Mouse (Mus musculus): ENCODE measurements around the gene Hoxa3.

Hoxa3 gene

GRCm38 (mm10) chr6:52180213-52180710 lies 32.9 kb downstream of the Hoxa3 start:
- no peak for DNase-seq

GRCm38 (mm10) chr6:52179690-52180089 lies 33.4 kb downstream of the Hoxa3 start:
- DNase-seq, result no peak

GRCm38 (mm10) chr6:52178918-52179665 lies 34.0 kb downstream of the Hoxa3 start:
- DNase-seq, result no peak

GRCm38 (mm10) chr6:52177806-52178205 lies 35.3 kb downstream of the Hoxa3 start:
- no peak for DNase-seq

- DNase-seq, result no peak
These were observed 35.9 kb downstream of the Hoxa3 start, which contains the start of gene 5730596B20Rik for GRCm38 (mm10) chr6:52177061-52177735. TSS of gene 5730596B20Rik (plus strand) at chr6:52177498.

GRCm38 (mm10) chr6:52176391-52176790 lies 36.7 kb downstream of the Hoxa3 start:
- DNase-seq, result no peak

- no peak for DNase-seq
These were observed 37.3 kb downstream of the Hoxa3 start for GRCm38 (mm10) chr6:52175864-52176263.

- DNase-seq, result no peak
These were observed 38.0 kb downstream of the Hoxa3 start for GRCm38 (mm10) chr6:52174968-52175751.

- DNase-seq, result no peak
These were observed 39.5 kb downstream of the Hoxa3 start for GRCm38 (mm10) chr6:52173648-52174047.

- no peak for DNase-seq
These were observed 40.6 kb downstream of the Hoxa3 start for GRCm38 (mm10) chr6:52172501-52172900.

GRCm38 (mm10) chr6:52171938-52172337 lies 41.2 kb downstream of the Hoxa3 start:
- DNase-seq, result no peak

GRCm38 (mm10) chr6:52171331-52171730 lies 41.8 kb downstream of the Hoxa3 start:
- DNase-seq, result no peak

GRCm38 (mm10) chr6:52170898-52171223 lies 42.3 kb downstream of the Hoxa3 start:
- DNase-seq, result no peak

GRCm38 (mm10) chr6:52170166-52170897 lies 42.8 kb downstream of the Hoxa3 start:
- no peak for DNase-seq

GRCm38 (mm10) chr6:52169499-52170165 lies 43.5 kb downstream of the Hoxa3 start:
- no peak for DNase-seq

- no peak for DNase-seq
These were observed 44.7 kb downstream of the Hoxa3 start for GRCm38 (mm10) chr6:52168191-52169055.

GRCm38 (mm10) chr6:52167736-52168161 lies 45.4 kb downstream of the Hoxa3 start:
- no peak for DNase-seq

GRCm38 (mm10) chr6:52167176-52167575 lies 46.0 kb downstream of the Hoxa3 start:
- no peak for DNase-seq

GRCm38 (mm10) chr6:52166431-52167077 lies 46.6 kb downstream of the Hoxa3 start:
- no peak for DNase-seq

All from thymus, postnatal 14 days (tissue).